Mouse (Mus musculus) intestine, embryonic 16.5 days (tissue): ENCODE measurements around the gene Smcp. TPM values are rescaled to one million over a fixed set of nuclear protein-coding genes. Genes with fewer than 3 reads are reported as not detected.

Source experiments
- ATAC-seq: fragments of 200-750 bp; cut with Nextera tagmentation; 2 replicates; pipeline ENCODE4 v1.8.0; 2017; ENCODE audit warnings: moderate TSS enrichment, moderate library complexity
- H3K27ac ChIP-seq: fragments of 300-500 bp; sonication (generic); 2 replicates; pipeline ENCODE4 v1.5.1; 2014; ENCODE audit warnings: mild to moderate bottlenecking, low read length
- H3K27me3 ChIP-seq: fragments of 300-500 bp; sonication (generic); replicated peaks from 2 replicates; pipeline ENCODE4 v1.6.1; 2014; ENCODE audit warnings: low read length, control low read depth, mixed read lengths; ENCODE audit not compliant: control insufficient read depth, insufficient read depth
- H3K36me3 ChIP-seq: fragments of 300-500 bp; sonication (generic); 2 replicates; pipeline ENCODE4 v1.6.1; 2014; ENCODE audit warnings: low read length, control low read depth; ENCODE audit not compliant: control insufficient read depth, insufficient read depth
- H3K4me1 ChIP-seq: fragments of 300-500 bp; sonication (generic); 2 replicates; pipeline ENCODE4 v1.6.1; 2014; ENCODE audit warnings: low read length, control low read depth, mixed read lengths; ENCODE audit not compliant: control insufficient read depth, insufficient read depth
- H3K4me2 ChIP-seq: fragments of 300-500 bp; sonication (generic); 2 replicates; pipeline ENCODE4 v1.6.1; 2014; ENCODE audit warnings: low read depth, low read length, control low read depth
- H3K4me3 ChIP-seq: fragments of 300-500 bp; sonication (generic); 2 replicates; pipeline ENCODE4 v1.5.1; 2014; ENCODE audit warnings: mild to moderate bottlenecking, low read length
- H3K9ac ChIP-seq: fragments of 300-500 bp; sonication (generic); 2 replicates; pipeline ENCODE4 v1.6.1; 2014; ENCODE audit warnings: low read depth, low read length
- H3K9me3 ChIP-seq: fragments of 300-500 bp; sonication (generic); 2 replicates; pipeline ENCODE4 v1.6.1; 2016; ENCODE audit warnings: low read length, control low read depth; ENCODE audit not compliant: control insufficient read depth
- WGBS: fragments of 180-500 bp; shearing (Covaris S2); extraction: QIAGEN DNeasy Blood & Tissue Kit; methylation state at CpG from one replicate; pipeline ENCODE4 v1.1.7; 2014; 5-methylcytosine and 5-hydroxymethylcytosine counted together
- polyA plus RNA-seq: library from polyadenylated mRNA; unstranded; fragments of >200 nt; fragmentation: Nextera tagmentation; extraction: Ambion mirVana; gene quantifications from 2 replicates; pipeline ENCODE4 v1.2.1, GENCODE M21; 2015

Smcp gene
- polyA plus RNA-seq, 1 experiment from 2014 or later, result 10.9 TPM

- ATAC-seq, result no peak
- Histone ChIP-seq H3K9me3 (no peaks in the 10 kb centered on the region), H3K4me1 (no peaks in the 10 kb centered on the region), H3K4me2 (no peak overlapping the region), H3K9ac (no peak overlapping the region), H3K36me3 (no peaks in the 10 kb centered on the region), H3K27me3 (no peaks in the 10 kb centered on the region), H3K27ac (no peak overlapping the region), H3K4me3 (no peak overlapping the region)
- WGBS, result 92% methylated on average over 2 of the region's 2 CpGs
These were observed 9.6 kb upstream of the Smcp start for GRCm38 (mm10) chr3:92598429-92598828.

- Histone ChIP-seq H3K9me3 (no peaks in the 10 kb centered on the region), H3K9ac (no peak overlapping the region), H3K4me3 (no peak overlapping the region), H3K4me1 (no peaks in the 10 kb centered on the region), H3K27ac (no peak overlapping the region), H3K4me2 (no peak overlapping the region), H3K27me3 (no peaks in the 10 kb centered on the region), H3K36me3 (no peaks in the 10 kb centered on the region)
- ATAC-seq, result peak; percentile 62
- WGBS, result 70% methylated on average over 3 of the region's 3 CpGs
These were observed 1.6 kb downstream of the Smcp start for GRCm38 (mm10) chr3:92587190-92587589.

GRCm38 (mm10) chr3:92585055-92585454 lies 3.7 kb downstream of the Smcp start:
- H3K36me3 ChIP-seq, result no peaks in the 10 kb centered on the region
- H3K4me2 ChIP-seq, result no peak overlapping the region
- H3K4me1 ChIP-seq, result no peaks in the 10 kb centered on the region
- WGBS, result 55% methylated on average over 1 of the region's 1 CpGs
- H3K27ac ChIP-seq, result no peak overlapping the region
- no peak overlapping the region for H3K9ac ChIP-seq
- H3K9me3 ChIP-seq, result no peaks in the 10 kb centered on the region
- no peaks in the 10 kb centered on the region for H3K27me3 ChIP-seq
- no peak overlapping the region for H3K4me3 ChIP-seq
- peak; percentile 75 for ATAC-seq

GRCm38 (mm10) chr3:92583164-92583826 lies 5.5 kb downstream of the Smcp start:
- H3K4me3 ChIP-seq, result no peak overlapping the region
- H3K9me3 ChIP-seq, result no peaks in the 10 kb centered on the region
- H3K4me1 ChIP-seq, result no peaks in the 10 kb centered on the region
- no peak overlapping the region for H3K27ac ChIP-seq
- H3K4me2 ChIP-seq, result no peak overlapping the region
- no peak overlapping the region for H3K9ac ChIP-seq
- no peaks in the 10 kb centered on the region for H3K36me3 ChIP-seq
- WGBS, result 71% methylated on average over 3 of the region's 3 CpGs
- ATAC-seq, result no peak
- H3K27me3 ChIP-seq, result no peaks in the 10 kb centered on the region

- peak; percentile 94 for ATAC-seq
These were observed 9.3 kb downstream of the Smcp start for GRCm38 (mm10) chr3:92579508-92579907.

GRCm38 (mm10) chr3:92578652-92579413 lies 10.0 kb downstream of the Smcp start:
- 41% methylated on average over 4 of the region's 4 CpGs for WGBS
- Histone ChIP-seq H3K9ac (no peak overlapping the region), H3K9me3 (no peaks in the 10 kb centered on the region), H3K4me3 (no peak overlapping the region), H3K27ac (peak overlapping the region; percentile 6; the same call in 1 of the 2 replicates), H3K4me1 (no peaks in the 10 kb centered on the region), H3K4me2 (no peak overlapping the region), H3K36me3 (no peaks in the 10 kb centered on the region), H3K27me3 (no peaks in the 10 kb centered on the region)
- ATAC-seq, result peak; percentile 77

More at GRCm38 (mm10) chr3:92579508-92579907, 9.3 kb downstream of the Smcp start:
- WGBS, result 41% methylated on average over 1 of the region's 1 CpGs
- no peak overlapping the region for H3K9ac ChIP-seq
- no peak overlapping the region for H3K4me3 ChIP-seq
- no peaks in the 10 kb centered on the region for H3K4me1 ChIP-seq
- H3K9me3 ChIP-seq, result no peaks in the 10 kb centered on the region
- no peaks in the 10 kb centered on the region for H3K27me3 ChIP-seq
- no peaks in the 10 kb centered on the region for H3K36me3 ChIP-seq
- H3K4me2 ChIP-seq, result no peak overlapping the region
- peak overlapping the region; percentile 6; the same call in 1 of the 2 replicates for H3K27ac ChIP-seq

GRCm38 (mm10) chr3:92573449-92574041 lies 15.3 kb downstream of the Smcp start, which contains the start of gene Ivl:
Ivl (minus strand) TSS chr3:92573735.
- H3K4me2 ChIP-seq, result no peak within 1 kb of the TSS
- WGBS, result 95% methylated on average over 1 of the region's 1 CpGs
- no peaks in the 10 kb centered on the region for H3K4me1 ChIP-seq
- H3K9ac ChIP-seq, result no peak within 1 kb of the TSS
- no peaks in the 10 kb centered on the region for H3K36me3 ChIP-seq
- no peaks in the 10 kb centered on the region for H3K27me3 ChIP-seq
- H3K9me3 ChIP-seq, result no peaks in the 10 kb centered on the region
- no peak within 1 kb of the TSS for H3K27ac ChIP-seq
- no peak within 1 kb of the TSS for H3K4me3 ChIP-seq
- no peak for ATAC-seq

- H3K9ac ChIP-seq, result no peak overlapping the region
- 54% methylated on average over 2 of the region's 2 CpGs for WGBS
- H3K4me1 ChIP-seq, result no peaks in the 10 kb centered on the region
- H3K9me3 ChIP-seq, result no peaks in the 10 kb centered on the region
- no peaks in the 10 kb centered on the region for H3K27me3 ChIP-seq
- no peaks in the 10 kb centered on the region for H3K36me3 ChIP-seq
- H3K27ac ChIP-seq, result no peak overlapping the region
- no peak overlapping the region for H3K4me3 ChIP-seq
- no peak overlapping the region for H3K4me2 ChIP-seq
- no peak for ATAC-seq
These were observed 16.2 kb downstream of the Smcp start for GRCm38 (mm10) chr3:92572514-92573155.

- Histone ChIP-seq H3K27me3 (no peaks in the 10 kb centered on the region), H3K9ac (no peak overlapping the region), H3K4me1 (no peaks in the 10 kb centered on the region), H3K9me3 (no peaks in the 10 kb centered on the region), H3K27ac (no peak overlapping the region), H3K4me2 (no peak overlapping the region), H3K4me3 (no peak overlapping the region), H3K36me3 (no peaks in the 10 kb centered on the region)
- WGBS, result 86% methylated on average over 2 of the region's 2 CpGs
- ATAC-seq, result no peak
These were observed 20.0 kb downstream of the Smcp start for GRCm38 (mm10) chr3:92568752-92569151.
